Mouse (Mus musculus) stomach, embryonic 15.5 days (tissue): Measurements from ENCODE around the gene Arpin. TPM values are rescaled to one million over a fixed set of nuclear protein-coding genes. Genes with fewer than 3 reads are reported as not detected.
A peak's percentile ranks its signal among the peaks of the same experiment; 100 is the strongest.

Experiments used
- ATAC-seq: fragments of 200-750 bp; cut with Nextera tagmentation; 2 replicates; pipeline ENCODE4 v1.8.0; 2017; ENCODE audit warnings: low read depth, moderate number of reproducible peaks, moderate TSS enrichment; ENCODE audit not compliant: insufficient read depth, low FRiP score
- H3K27ac ChIP-seq: fragments of 300-500 bp; sonication (generic); 2 replicates; pipeline ENCODE4 v1.5.1; 2015; ENCODE audit warnings: mild to moderate bottlenecking, inconsistent platforms
- H3K27me3 ChIP-seq: fragments of 300-500 bp; sonication (generic); replicated peaks from 2 replicates; pipeline ENCODE4 v1.6.1; 2015; ENCODE audit warnings: inconsistent platforms
- H3K36me3 ChIP-seq: fragments of 300-500 bp; sonication (generic); 2 replicates; pipeline ENCODE4 v1.6.1; 2015; ENCODE audit warnings: inconsistent platforms
- H3K4me1 ChIP-seq: fragments of 300-500 bp; sonication (generic); 2 replicates; pipeline ENCODE4 v1.6.1; 2015; ENCODE audit warnings: inconsistent platforms
- H3K4me2 ChIP-seq: fragments of 300-500 bp; sonication (generic); 2 replicates; pipeline ENCODE4 v1.6.1; 2015; ENCODE audit warnings: mild to moderate bottlenecking, inconsistent platforms
- H3K4me3 ChIP-seq: fragments of 300-500 bp; sonication (generic); replicated peaks from 2 replicates; pipeline ENCODE4 v1.5.1; 2015; ENCODE audit warnings: inconsistent platforms
- H3K9ac ChIP-seq: fragments of 300-500 bp; sonication (generic); 2 replicates; pipeline ENCODE4 v1.6.1; 2015; ENCODE audit warnings: inconsistent platforms
- H3K9me3 ChIP-seq: fragments of 300-500 bp; sonication (generic); 2 replicates; pipeline ENCODE4 v1.6.1; 2016; ENCODE audit warnings: inconsistent platforms
- WGBS: fragments of 180-500 bp; shearing (Covaris S2); methylation state at CpG from one replicate; pipeline ENCODE4 v1.1.7; 2015; 5-methylcytosine and 5-hydroxymethylcytosine counted together
- microRNA-seq: library from miRNA; unstranded; fragments of <30 nt; microRNA quantifications from one replicate; pipeline ENCODE4, GENCODE M21; 2016
- polyA plus RNA-seq: library from polyadenylated mRNA; unstranded; fragments of >200 nt; fragmentation: Nextera tagmentation; extraction: Ambion mirVana; gene quantifications from 2 replicates; pipeline ENCODE4 v1.2.1, GENCODE M21; 2015

Arpin gene
- polyA plus RNA-seq, 1 experiment from 2014 or later: 38.8 TPM

- Histone ChIP-seq H3K4me1 (peaks cover 11% of the 10 kb centered on the region; the same call in 1 of the 2 replicates), H3K4me2 (no peak overlapping the region), H3K27ac (peak overlapping the region; percentile 60), H3K27me3 (no peaks in the 10 kb centered on the region), H3K36me3 (0 out of 2 replicates have a peak, but pooled peaks cover 1% of the 10 kb centered on the region), H3K9ac (no peak overlapping the region), H3K4me3 (no peak overlapping the region), H3K9me3 (no peaks in the 10 kb centered on the region)
- ATAC-seq: no peak
- 77% methylated on average over 15 of the region's 15 CpGs for WGBS
Observed at GRCm38 (mm10) chr7:79890436-79891221, 44.5 kb downstream of the Arpin start.

GRCm38 (mm10) chr7:79888603-79889002 is 46.6 kb downstream of the Arpin start:
- Histone ChIP-seq H3K27me3 (no peaks in the 10 kb centered on the region), H3K27ac (peak overlapping the region; percentile 62), H3K9ac (no peak overlapping the region), H3K4me1 (peaks cover 11% of the 10 kb centered on the region; the same call in 1 of the 2 replicates), H3K4me3 (no peak overlapping the region), H3K36me3 (0 out of 2 replicates have a peak, but pooled peaks cover 5% of the 10 kb centered on the region), H3K9me3 (no peaks in the 10 kb centered on the region), H3K4me2 (no peak overlapping the region)
- 76% methylated on average over 9 of the region's 9 CpGs for WGBS
- peak; percentile 86 for ATAC-seq

- Histone ChIP-seq H3K27ac (no peak overlapping the region), H3K9ac (no peak overlapping the region), H3K36me3 (0 out of 2 replicates have a peak, but pooled peaks cover 5% of the 10 kb centered on the region), H3K4me3 (no peak overlapping the region), H3K4me2 (no peak overlapping the region), H3K9me3 (no peaks in the 10 kb centered on the region), H3K4me1 (no peaks in the 10 kb centered on the region), H3K27me3 (no peaks in the 10 kb centered on the region)
- ATAC-seq: no peak
- WGBS: 71% methylated on average over 7 of the region's 7 CpGs
Observed at GRCm38 (mm10) chr7:79883613-79884334, 51.4 kb downstream of the Arpin start.

- Histone ChIP-seq H3K9me3 (no peaks in the 10 kb centered on the region), H3K27ac (no peak overlapping the region; the same call in 1 of the 2 replicates), H3K9ac (no peak overlapping the region), H3K36me3 (0 out of 2 replicates have a peak, but pooled peaks cover 5% of the 10 kb centered on the region), H3K4me3 (no peak overlapping the region), H3K4me2 (no peak overlapping the region), H3K4me1 (no peaks in the 10 kb centered on the region), H3K27me3 (no peaks in the 10 kb centered on the region)
- no peak; the same call in 1 of the 2 replicates for ATAC-seq
- 81% methylated on average over 6 of the region's 6 CpGs for WGBS
Observed at GRCm38 (mm10) chr7:79881901-79882300, 53.3 kb downstream of the Arpin start.

- no peak for ATAC-seq
Observed at GRCm38 (mm10) chr7:79880998-79881397, 54.2 kb downstream of the Arpin start.

GRCm38 (mm10) chr7:79880033-79880432 is 55.1 kb downstream of the Arpin start:
- Histone ChIP-seq H3K27ac (no peak overlapping the region), H3K4me1 (no peaks in the 10 kb centered on the region), H3K27me3 (no peaks in the 10 kb centered on the region), H3K9me3 (no peaks in the 10 kb centered on the region), H3K9ac (no peak overlapping the region), H3K36me3 (no peaks in the 10 kb centered on the region), H3K4me2 (no peak overlapping the region), H3K4me3 (no peak overlapping the region)
- 84% methylated on average over 6 of the region's 6 CpGs for WGBS
- peak; percentile 66; the same call in 1 of the 2 replicates for ATAC-seq

More at GRCm38 (mm10) chr7:79880998-79881397, 54.2 kb downstream of the Arpin start:
- no peak overlapping the region for H3K9ac ChIP-seq
- H3K27me3 ChIP-seq: no peaks in the 10 kb centered on the region
- no peak overlapping the region for H3K4me3 ChIP-seq
- H3K27ac ChIP-seq: peak overlapping the region; percentile 16; the same call in 1 of the 2 replicates
- 0 out of 2 replicates have a peak, but pooled peaks cover 5% of the 10 kb centered on the region for H3K36me3 ChIP-seq
- 49% methylated on average over 3 of the region's 3 CpGs for WGBS
- H3K4me2 ChIP-seq: no peak overlapping the region
- H3K9me3 ChIP-seq: no peaks in the 10 kb centered on the region
- no peaks in the 10 kb centered on the region for H3K4me1 ChIP-seq

GRCm38 (mm10) chr7:79878455-79879025 is 56.6 kb downstream of the Arpin start:
- ATAC-seq: no peak
- no peak overlapping the region for H3K27ac ChIP-seq
- H3K4me3 ChIP-seq: no peak overlapping the region
- H3K9me3 ChIP-seq: no peaks in the 10 kb centered on the region
- WGBS: 68% methylated on average over 2 of the region's 2 CpGs
- no peaks in the 10 kb centered on the region for H3K27me3 ChIP-seq
- no peaks in the 10 kb centered on the region for H3K36me3 ChIP-seq
- no peak overlapping the region for H3K9ac ChIP-seq
- H3K4me2 ChIP-seq: no peak overlapping the region
- no peaks in the 10 kb centered on the region for H3K4me1 ChIP-seq

Small RNAs within 50 kb of the gene (microRNA-seq; reads per million reads assigned to microRNA genes)
- gene Gm24541: not detected

Other genes with a start within 250 kb of the Arpin start
- gene Kif7, start 219.6 kb downstream of the Arpin start, polyA plus RNA-seq: 3.5 and 4.0 TPM in 2 replicates
- not detected in 2 replicates for gene Plin1, start 202.5 kb downstream of the Arpin start, polyA plus RNA-seq
- 9.3 and 11.8 TPM in 2 replicates for gene Pex11a, start 192.2 kb downstream of the Arpin start, polyA plus RNA-seq
- gene Wdr93, start 192.2 kb downstream of the Arpin start, polyA plus RNA-seq: 0.26 and 0.35 TPM in 2 replicates
- 0.13 and 0.21 TPM in 2 replicates for gene Mesp1, start 141.6 kb downstream of the Arpin start, polyA plus RNA-seq
- 1.4 and 1.9 TPM in 2 replicates for gene Mesp2, start 124.6 kb downstream of the Arpin start, polyA plus RNA-seq
- gene Anpep, start 74.3 kb downstream of the Arpin start, polyA plus RNA-seq: 55.9 and 69.8 TPM in 2 replicates
- 27.1 and 30.8 TPM in 2 replicates for gene Ap3s2, start 14.7 kb downstream of the Arpin start, polyA plus RNA-seq
- 14.9 and 15.8 TPM in 2 replicates for gene Zfp710, start 89.5 kb upstream of the Arpin start, polyA plus RNA-seq
- 595 and 631 TPM in 2 replicates for gene Idh2, start 180.0 kb upstream of the Arpin start, polyA plus RNA-seq